Mouse (Mus musculus) E14TG2a.4 (cell line): ENCODE measurements at regions not wholly inside any gene's neighbourhood (a gene's known extent, or its start where the extent isn't known, plus 50 kb on each side); places are given as distances from the start of the nearest gene placed in this dataset.

Source experiments
- CTCF ChIP-seq: conservative IDR thresholded peaks from 2 replicates; pipeline ENCODE4 v1.5.1; 2014; ENCODE audit warnings: low read length
- NANOG ChIP-seq: IDR thresholded peaks from 2 replicates; pipeline ENCODE4 v1.6.1; 2014; ENCODE audit warnings: borderline replicate concordance, low read length, mixed read lengths
- POU5F1 ChIP-seq: IDR thresholded peaks from 2 replicates; pipeline ENCODE4 v1.6.1; 2014; ENCODE audit warnings: low read length, borderline replicate concordance

GRCm38 (mm10) chr6:98746976-98747375 lies 404.4 kb upstream of the Gm765 start:
- TF ChIP-seq CTCF: no peak
- TF ChIP-seq POU5F1: no peak
- no peak for TF ChIP-seq NANOG
